Mouse (Mus musculus) CD4-positive, CD25-positive, alpha-beta regulatory T cell, adult 2 months (primary cell): Measurements from ENCODE around the gene Comtd1.

ENCODE experiments used
- DNase-seq: peaks from one replicate; pipeline ENCODE4 v3.0.0-alpha.2; 2012; ENCODE audit warnings: low read depth, low spot score

The Comtd1 gene

DNA sequence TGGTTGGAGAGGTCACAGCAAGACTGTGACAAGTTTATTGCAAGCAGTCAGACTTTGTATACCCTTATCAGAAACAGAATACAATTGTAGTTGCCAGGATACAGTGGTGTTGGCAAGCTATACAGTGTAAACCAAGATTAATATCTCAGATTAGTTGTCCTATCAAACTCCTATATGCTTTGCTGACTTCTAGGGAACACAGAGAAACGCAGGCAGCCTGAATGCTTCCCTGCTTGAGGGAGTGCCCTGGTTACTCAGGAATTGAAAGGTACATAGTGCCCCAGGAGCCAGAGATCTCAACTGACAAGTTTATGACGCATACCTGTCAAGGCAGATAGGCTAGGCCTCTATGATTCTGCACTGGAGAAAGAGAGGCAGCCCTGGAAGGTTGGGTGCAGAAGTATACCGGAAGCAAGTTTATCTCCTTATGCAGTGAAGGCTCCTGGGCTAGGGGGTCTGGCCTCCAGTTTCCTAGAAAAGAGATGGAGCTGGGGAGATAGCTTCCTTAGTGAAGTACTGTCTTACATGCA, 42.1 kb downstream of the Comtd1 start:
- no peak for DNase-seq

DNA sequence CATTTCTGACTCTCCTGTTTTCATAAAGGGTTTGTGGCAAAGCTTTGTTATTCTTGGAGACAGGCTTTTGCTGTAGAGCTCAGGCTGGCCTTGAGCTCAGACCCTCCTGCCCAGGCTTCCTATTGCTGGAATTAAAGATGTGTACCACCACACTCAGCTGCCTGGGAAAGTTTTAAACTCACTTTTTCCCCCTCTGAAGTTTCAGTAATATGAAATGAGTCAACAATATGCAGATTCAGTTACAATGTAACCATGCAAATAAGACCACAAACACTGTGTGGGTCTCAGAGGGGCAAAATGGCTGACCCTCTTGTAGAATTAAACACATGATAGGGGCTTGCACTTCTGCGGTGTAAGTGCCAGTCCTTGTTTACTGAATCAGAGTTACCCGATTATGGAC, 42.6 kb downstream of the Comtd1 start:
- DNase-seq = no peak

DNA sequence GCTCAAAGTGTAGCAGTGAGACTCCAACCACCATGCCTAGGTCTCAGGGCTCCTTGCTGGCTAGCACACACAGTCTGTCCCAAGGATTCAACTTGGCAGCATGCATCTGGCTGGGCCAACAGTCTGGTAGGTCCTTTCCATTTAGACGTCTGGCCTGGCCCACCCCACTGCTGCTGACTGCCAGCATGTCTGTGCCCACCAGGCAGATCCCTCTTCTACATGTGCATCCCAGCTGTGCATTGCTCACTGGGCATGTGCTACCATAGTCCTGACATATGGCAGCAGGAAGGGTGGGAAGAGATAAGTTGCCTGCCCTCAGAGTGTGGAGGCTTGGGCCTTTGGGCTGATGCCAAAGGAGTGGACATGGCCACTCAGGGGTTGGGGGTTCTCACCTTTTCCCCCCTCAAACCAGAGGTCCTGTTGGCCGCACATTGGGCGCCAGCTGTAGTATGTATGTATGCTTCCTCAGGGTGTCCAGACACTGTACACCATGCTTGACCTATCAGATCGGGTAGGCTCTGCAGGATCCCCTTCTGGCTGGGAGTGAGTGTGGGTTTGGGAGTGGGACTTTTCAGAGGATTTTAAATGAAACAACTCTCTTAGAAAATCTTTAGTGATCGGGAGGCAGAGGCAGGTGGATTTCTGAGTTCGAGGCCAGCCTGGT, 46.1 kb downstream of the Comtd1 start:
- no peak for DNase-seq

DNA sequence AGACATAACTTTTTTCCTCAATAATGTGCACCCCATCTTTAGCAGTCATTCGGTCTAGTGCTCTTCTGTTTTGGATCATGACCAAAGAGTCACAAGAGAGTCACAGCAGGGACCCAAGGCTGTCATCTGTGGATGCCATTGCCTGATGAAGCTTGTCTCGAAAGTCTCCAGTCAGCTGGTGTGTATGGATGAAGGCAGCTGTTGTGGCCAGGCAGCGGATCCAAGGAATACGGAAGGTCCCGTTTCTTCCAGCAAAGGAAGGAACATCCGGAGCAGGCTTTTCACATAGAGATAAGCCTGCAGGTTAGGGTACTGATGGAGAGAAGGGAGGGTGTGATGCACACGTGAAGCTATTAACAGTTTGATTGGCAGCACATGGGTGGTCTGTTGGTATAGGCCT, 47.2 kb downstream of the Comtd1 start:
- no peak for DNase-seq

DNA sequence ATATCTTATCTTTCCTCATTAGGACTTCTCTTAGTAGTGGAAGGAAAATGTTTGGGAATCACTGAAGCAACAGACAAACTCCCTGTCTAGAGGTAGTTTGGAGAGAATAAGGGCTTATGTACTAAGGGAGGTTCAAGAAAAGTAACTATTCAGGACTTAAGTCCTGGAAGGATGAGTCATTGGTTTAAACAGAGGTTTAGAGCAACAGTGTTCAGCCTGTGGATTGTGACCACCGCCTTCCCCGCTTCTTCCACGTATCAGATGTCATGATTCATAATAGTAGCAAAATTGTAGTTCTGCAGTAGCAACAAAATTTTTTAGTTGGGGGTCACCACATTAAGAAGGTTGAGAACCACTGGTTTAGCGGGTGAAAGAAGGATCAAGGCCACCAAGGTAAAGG, 48.1 kb downstream of the Comtd1 start:
- no peak for DNase-seq
